Mouse (Mus musculus) thymus, postnatal 14 days (tissue): ENCODE data around the gene Dhps.
"Not testable (repeated sequence)": the region's sequence is repeated elsewhere in the genome, so short reads cannot be mapped to it uniquely, and the experiment has no call there.

Source experiments
- DNase-seq: peaks from one replicate; pipeline ENCODE4 v3.0.0; 2021

The Dhps gene

DNA sequence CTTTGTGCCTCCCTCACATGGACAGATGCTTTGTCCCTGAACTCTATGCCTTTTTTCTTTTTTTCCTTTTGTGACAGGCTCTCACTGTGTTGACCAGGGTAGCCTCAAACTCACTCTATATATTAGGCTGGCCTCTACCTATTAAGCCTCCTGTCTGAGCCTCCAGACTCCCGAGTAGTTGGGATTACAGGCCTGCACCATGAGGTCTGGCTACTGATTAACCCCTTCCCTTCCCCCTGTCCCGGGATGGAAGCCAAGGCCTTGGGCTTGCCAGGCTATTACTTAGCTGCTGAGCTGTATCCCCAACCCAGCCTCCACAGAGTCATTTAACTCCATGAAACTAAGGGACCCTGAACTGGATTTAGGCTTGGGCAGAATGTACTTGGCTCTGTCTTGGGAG is 6.3 kb upstream of the Dhps start:
- DNase-seq = no peak

DNA sequence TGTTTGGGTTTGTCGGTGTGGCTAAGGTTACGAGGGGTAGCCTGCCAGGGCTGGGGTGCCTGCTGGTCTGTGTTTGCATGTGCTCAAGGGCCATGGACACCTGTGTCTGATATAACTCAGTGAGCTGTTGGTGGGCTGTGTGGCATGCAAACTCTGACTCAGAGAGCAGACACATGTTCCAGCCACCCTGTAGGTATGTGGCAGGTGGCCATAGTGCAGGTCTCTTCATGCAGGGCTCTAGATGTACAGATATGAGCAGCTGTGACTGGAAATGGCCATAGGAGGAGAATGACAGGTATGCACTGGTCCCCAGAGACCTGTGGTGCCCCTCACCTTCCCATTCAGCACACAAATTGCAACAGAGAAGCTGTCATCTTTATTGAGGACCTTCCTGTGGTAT is 4.4 kb upstream of the Dhps start:
- no peak for DNase-seq

DNA sequence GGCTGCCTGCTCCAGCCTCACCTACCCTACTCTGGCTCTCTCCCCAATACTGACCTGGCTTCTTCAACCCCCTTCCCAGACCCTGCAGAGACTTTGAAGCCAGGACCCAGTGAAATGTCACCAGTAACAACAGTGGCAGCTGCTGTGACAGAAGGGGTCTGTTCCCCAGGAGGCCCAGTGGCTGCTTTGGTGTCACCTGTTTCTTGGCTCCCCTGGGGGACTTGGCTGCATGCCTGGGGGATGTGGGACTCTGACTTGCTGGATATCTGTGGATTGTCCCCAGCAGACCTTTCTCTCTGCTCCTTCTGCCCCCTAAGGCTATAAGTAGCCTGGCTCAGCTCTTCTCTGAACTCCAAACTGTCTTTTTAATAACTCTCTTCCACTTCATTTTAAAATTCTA is 3.6 kb upstream of the Dhps start, which contains the start of gene Gm5741:
TSS of gene Gm5741 (minus strand) at position 1 of the 400 bp plus-strand sequence.
- DNase-seq = peak; percentile 2

DNA sequence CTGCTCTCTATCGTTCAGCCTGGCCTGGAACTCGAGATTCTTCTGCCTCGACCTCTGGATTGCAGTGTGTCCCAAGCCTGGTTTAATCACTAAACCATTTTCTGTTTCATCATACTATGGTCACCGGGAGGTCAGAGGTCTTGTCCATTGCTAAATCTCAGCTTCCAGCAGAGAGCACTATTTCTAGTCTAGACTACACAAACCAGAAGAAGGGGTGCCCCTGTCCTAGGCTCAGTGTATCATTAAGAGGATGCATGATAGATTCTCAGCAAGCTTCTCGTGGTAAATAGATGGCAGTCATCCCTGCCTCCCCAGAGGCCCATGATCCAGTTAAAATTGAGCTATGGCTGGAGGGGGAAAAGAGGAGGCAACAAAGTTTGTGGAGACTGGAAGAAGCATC is 516 bp upstream of the Dhps start:
- peak; percentile 14 for DNase-seq

DNA sequence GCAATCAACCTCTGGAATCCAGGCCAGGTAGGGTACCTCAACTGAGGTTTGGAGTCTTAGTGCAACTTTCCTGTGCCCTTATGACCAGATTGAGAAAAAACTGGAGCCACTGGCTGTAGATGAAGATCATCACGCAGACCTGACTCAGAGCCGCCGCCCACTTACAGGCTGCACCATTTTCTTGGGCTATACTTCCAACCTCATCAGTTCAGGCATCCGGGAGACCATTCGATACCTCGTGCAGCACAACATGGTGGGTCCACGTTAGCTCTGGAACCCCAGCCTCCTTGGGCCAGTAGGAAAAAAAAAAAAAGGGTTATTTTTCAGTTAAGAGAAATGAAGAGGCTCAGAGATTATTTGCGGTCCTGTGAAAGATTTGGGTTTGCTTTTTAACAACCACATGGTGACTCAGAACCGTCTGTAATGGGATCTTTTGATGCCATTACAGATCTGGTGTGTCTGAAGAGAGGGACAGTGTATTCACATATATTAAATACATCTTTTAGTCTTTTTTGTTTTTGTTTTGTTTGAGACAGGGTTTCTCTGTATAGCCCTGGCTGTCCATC is 890 bp downstream of the Dhps start:
- no peak for DNase-seq

DNA sequence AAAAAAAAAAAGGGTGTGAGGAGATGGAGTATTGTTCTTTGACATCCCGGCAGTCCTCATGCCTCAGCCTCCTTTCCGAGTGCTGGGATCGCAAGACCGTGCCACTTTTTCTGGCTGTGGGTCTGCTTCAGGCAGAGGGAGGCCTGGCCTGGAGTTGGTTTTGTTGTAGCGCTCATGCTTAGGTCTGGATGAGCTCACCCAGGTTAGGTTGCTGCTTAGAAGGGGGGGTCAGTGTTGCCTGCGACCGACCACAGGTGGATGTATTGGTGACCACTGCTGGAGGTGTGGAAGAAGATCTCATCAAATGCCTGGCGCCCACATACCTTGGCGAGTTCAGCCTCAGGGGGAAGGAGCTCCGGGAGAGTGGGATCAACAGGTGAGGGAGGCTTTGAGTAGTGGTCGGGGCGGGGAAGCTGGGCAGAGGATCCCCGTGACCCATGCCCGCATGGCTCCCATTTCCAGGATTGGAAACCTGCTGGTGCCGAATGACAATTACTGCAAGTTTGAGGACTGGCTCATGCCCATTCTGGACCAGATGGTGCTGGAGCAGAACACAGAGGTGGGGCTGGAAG is 1.6 kb downstream of the Dhps start:
- DNase-seq = no peak

DNA sequence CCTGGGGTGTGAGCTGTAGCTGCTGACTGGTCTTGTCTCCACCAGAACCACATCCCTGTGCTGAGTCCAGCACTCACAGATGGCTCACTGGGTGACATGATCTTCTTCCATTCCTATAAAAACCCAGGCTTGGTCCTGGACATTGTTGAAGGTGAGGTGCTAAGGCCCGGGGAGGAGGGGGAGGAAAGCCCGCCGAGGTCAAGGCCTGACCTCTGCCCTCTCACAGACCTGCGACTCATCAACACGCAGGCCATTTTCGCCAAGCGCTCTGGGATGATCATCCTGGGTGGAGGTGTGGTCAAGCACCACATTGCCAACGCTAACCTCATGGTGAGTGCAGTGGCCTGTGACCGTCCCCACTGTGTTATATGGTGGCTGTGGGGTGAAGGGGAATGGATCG is 2.6 kb downstream of the Dhps start:
- no peak for DNase-seq

DNA sequence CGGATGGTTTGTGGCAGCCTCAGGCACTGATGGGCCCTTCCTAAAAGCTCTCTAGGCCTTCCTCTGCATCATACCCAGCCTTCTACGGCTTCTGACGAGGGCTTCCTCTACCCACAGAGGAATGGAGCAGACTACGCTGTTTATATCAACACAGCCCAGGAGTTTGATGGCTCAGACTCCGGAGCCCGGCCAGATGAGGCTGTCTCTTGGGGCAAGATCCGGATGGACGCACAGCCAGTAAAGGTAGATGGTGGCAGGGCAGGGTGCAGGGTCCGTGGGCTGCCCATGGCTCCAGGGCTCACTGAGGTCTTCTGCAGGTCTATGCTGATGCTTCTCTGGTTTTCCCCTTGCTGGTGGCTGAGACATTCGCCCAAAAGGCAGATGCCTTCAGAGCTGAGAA is 3.1 kb downstream of the Dhps start:
- no peak for DNase-seq

DNA sequence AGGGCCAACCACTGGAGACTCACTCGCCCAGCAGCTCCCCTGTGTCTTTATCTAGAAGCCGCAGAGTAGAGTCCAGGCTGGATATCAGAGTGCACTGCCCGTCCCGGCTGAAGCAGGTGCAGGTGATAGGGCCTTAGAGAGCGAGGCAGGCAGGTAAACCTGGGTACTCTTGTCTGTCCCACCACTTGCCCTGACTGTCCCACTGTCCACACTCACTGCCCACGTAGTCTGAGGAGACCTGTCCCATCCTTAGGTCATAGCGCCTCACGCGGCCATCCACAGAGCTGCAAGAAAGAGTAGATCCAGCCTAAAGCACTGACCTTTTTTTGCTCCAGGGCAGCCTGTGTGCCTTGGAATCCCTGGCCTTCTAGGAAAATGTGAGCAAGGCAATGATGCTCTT is 4.4 kb downstream of the Dhps start:
- DNase-seq = no peak

DNA sequence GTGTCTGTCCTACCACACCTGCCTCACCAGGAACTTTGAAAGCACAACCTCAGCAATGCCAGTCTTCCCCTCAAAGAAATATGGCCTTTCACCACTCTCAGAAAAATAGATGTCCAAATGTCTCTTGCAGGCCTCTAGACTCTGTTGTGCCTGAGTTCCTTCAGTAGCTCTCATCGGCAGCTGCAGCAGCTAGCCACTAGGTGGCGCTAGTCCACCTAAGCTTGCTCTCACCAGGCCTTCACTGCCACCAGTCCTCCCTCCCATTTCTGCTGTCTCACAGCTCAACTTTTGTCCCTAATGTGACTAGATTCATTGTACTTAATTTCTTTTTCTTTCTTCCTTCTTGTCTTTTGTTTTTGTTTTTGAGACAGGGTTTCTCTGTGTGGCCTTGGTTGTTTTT is 5.4 kb downstream of the Dhps start:
- peak; percentile 79 for DNase-seq

DNA sequence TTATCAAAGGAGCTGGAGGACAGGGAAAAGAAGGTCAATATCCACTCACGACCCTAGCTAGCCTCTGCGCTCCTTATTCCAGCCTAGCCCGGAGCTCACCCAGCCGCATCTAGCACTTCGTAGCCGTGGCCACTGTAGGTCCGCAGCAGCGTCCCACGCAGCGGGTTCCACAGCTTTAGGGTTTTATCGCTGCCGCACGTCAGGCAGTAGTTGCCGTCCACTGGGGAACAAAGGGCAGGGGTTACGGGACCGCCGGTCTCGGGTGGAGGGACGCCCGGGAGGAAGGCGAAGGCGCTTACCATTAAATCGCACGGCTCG is 8.6 kb downstream of the Dhps start:
- DNase-seq = no peak

DNA sequence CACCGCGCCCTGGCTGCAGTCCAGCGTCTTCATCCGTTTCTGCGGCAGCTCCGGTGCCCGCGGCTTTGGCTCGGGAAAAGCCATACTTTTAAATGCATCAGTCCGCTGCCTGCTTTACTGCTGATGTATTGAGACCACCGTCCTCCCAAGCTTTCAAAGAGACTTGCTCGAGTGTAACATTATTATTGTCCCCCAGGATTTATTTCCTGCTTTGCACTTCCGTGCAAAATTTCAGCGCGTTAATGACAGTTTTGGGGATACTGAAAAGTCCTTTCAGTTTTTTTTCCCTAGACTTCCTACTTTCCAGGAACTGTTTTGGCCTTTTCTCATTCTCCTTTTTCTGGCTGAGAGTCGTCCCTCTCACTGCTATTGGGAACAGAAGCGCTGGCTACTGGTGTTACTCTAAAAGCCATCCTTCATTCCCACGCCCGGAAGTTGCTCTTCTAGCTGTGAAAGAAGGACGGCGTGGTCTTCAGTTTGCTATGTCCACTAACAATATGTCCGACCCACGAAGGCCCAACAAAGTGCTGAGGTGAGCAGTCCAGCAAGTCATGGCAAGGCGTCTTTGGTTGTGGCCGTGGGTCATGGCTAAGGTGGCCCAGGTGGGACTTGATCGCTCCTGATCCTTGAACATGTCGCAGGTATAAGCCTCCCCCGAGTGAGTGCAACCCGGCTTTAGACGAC is 9.1 kb downstream of the Dhps start, which contains the start of gene Wdr83os:
TSS of gene Wdr83os (plus strand) at position 209 of the 684 bp plus-strand sequence.
- DNase-seq = peak; percentile 57

DNA sequence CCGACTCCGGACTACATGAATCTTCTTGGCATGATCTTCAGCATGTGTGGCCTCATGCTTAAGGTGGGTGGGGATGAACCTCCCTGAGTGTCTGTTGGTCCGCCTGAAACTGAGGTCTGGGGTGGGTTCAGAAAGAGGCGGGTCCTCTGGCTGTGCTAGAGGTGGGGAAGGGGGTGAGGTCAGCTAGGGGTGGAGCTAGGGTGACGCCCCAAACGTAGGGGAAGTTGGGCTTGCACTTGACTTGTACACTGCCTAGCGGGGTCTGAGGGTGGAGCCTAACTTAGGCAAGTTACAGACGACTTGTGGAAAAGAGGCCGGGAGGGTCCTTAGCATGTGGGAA is 9.6 kb downstream of the Dhps start, which contains the start of gene Wdr83:
TSS of gene Wdr83 (minus strand) at position 91 of the 340 bp plus-strand sequence.
- peak; percentile 82 for DNase-seq

DNA sequence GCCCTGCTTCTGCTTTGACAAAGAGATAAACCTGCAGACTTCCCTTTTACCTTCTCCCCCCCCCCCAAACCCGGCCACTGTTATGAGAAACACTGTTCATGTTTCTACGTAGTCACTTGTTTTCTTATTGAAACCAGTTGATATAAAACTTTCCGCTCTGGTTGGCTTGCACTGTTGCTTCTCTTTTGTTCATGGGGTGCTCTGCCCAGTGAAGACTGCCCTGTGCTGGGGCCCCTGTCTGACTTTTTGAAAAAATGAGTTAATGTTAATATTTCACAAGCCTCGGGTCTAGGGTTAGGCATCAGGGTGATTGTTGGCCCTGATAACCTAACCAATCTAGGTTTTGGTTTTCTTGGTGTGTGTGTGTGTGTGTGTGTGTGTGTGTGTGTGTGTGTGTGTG is 10.6 kb downstream of the Dhps start:
- DNase-seq = not testable (repeated sequence)

DNA sequence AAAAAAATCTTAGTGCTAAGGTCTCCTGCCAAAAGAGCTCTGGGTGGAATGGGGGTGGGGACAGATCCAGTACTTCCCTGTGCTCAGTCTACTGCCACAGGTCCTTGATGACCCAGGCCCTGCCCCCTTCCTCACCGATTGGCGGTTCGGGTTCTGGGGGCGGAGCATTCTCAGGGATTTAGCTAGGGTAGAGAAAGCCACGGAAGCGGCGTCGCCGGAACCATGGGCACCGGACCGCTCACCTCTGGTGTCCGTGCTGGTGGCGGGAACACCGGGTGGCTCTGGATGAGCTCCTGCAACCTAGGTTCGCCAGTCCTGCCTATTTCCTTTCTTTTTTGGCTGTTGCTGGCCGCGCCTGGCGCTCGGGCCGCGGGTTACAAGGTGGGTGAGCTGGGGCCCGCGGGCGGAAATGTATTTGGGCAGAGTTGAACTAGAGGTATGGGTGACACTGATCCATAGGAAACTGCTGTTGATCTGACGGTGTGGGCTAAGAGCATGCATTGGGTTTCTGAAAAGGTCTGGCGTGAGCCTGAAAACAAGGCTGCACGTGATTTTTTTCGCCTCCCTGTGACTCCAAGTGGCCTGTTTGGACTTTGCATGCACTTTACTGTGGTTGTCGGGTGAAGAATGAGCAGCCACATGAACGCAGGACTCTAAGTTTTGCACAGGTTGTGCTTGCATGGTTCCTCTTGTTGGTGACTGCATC is 11.7 kb downstream of the Dhps start, which contains the start of gene Man2b1:
TSS of gene Man2b1 (plus strand) at position 163 of the 706 bp plus-strand sequence.
- peak; percentile 88 for DNase-seq

DNA sequence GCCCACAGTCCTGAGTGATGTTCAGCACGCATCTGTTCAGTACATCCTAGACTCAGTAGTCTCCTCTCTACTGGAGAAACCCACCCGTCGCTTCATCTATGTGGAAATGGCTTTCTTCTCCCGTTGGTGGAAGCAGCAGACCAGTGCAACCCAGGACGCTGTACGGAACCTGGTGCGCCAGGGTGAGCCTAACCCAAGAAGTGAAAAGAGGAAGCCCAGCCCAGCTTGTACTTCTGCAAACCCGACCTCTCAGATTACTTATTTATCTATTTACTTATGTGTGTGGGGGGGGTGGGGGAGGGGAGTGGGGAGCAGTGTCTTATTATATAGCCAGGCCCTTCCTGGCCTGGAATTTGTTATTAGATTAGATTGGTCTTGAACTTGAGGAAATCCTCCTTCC is 13.1 kb downstream of the Dhps start:
- DNase-seq = no peak

DNA sequence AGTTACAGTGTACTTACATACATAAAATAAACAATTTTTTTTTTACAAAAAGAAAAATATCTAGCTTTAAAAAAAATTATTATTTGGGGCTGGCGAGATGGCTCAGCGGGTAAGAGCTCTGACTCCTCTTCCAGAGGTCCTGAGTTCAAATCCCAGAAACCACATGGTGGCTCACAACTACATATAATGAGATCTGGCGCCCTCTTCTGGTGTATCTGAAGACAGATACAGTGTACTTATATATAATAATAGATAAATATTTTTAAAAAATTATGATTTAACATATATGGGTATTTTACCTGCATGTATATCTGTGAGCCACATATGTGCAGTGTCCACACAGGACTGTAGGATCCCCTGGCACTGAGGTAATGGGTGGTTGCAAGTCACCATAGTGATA is 14.7 kb downstream of the Dhps start:
- DNase-seq = peak; percentile 37

DNA sequence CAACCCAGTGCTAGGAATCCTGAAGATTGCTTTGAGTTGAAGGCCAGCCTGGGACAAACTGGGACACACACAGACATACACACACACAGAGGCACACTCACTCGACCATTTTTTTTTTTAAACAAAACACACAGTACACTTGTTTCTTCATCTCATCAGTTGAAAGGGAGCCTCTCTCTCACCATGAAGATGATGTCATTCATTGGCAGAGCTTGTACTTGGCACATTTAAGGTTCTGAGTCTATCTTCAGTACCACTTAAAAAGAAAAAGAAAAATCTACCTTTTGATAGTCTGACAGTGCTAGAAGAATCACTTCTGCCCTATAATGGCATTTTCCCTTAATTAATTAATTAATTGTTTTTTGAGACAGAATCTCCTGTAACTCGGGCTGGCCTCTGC is 17.2 kb downstream of the Dhps start:
- no peak for DNase-seq

DNA sequence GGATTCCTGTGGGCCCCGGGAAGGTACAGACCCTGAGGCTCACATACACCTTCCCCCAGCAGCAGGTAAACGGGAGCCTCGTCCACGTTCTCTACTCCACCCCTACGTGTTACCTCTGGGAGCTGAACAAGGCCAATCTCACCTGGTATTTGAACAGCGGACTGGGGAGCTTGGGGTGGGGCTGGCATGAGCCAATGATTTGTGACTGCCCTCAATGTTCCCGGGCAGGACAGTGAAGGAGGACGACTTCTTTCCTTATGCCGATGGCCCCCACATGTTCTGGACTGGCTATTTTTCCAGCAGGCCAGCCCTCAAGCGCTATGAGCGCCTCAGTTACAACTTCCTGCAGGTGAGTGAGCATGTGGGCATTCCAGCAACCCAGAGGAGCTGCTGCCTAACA is 19.3 kb downstream of the Dhps start:
- no peak for DNase-seq

DNA sequence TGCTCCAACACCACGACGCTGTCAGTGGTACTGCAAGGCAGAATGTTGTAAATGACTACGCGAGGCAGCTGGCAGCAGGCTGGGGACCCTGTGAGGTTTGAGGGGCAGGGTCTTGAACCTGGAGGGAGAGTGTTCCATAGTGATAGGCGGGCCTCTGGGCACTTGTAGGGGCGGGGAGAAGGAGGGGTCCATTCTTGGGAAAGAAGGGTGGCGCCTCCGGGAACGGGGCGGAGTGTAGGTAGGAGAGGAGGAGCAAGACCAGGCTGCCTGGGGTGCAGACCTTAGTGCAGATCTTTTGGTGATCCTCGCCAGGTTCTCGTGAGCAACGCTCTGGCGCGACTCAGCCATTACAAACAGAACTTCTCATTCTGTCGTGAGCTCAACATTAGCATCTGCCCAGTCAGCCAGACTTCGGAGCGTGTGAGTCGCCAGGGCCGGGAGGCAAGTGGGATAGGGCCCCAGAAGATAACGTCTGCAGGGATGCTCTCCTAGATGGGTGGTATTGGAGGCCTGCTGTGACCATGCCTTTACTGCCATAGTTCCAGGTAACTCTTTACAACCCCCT is 20.1 kb downstream of the Dhps start:
- DNase-seq = no peak

DNA sequence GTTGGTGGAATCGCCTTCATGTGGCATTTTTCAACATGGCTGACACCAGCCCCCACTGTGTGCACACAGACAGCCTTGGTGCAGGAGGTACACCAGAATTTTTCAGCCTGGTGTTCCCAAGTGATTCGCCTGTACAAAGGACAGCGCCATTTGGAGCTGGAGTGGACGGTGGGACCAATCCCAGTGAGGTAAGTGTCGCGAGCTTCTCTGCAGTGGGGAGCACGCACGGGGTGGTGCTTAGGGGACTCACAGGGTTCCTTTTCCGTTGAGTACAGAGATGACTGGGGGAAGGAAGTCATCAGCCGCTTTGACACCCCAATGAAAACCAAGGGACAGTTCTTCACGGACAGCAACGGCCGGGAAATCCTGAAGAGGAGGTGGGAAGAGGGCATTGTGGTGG is 23.5 kb downstream of the Dhps start:
- no peak for DNase-seq

DNA sequence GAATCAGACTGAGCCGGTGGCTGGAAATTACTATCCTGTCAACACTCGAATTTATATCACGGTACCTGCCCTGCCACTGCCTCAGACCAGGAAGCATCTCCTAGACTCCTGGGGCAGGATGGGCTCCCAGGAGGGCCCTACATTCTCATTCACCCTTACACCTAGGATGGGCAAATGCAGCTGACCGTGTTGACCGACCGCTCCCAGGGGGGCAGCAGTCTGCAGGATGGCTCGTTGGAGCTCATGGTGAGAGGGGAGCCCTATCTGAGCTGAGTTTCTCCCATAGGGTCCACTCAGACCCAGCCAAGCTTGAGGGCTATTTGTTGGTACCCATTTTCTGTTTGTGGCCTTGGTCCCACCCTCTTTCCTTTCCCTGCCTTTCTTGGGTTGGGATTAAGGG is 24.0 kb downstream of the Dhps start:
- no peak for DNase-seq

DNA sequence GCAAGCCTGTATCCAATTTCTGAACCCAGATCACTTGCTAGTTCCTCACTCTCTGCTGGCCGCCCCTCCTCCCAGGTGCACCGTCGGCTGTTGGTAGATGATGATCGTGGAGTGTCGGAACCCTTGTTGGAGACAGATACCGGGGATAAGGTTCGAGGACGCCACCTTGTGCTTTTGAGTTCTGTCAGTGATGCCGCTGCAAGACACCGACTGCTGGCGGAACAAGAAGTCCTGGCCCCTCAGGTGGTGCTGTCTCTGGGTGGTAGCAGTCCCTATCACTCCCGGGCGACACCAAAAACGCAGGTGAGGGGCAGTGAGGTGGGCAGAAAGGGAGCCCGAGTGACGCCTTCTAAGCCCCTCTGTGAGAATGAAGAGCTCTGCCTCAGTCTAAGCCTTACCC is 24.6 kb downstream of the Dhps start:
- DNase-seq = no peak

DNA sequence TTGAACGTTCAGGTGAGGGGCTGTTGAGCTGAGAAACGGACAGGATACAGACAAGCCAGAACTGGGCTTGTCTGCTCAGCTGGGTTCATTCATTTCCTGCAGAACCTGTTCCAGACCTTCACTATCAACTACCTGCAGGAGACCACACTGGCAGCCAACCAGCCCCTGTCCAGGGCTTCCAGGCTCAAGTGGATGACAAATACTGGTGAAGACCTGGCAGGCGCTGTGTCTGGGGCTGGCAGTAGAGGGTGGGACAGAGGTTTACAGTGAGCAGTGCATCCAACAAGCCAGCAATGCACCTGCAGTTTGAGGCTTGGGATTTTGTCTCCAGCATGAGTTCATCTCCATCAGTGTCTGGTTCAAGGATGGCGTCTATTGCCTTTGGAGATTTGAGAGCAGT is 25.3 kb downstream of the Dhps start:
- no peak for DNase-seq
